Mouse (Mus musculus): Measurements from ENCODE around the gene Sfrp5.

Gene Sfrp5

GRCm38 (mm10) chr19:42201696-42202381, at the start of gene Sfrp5:
Gene Sfrp5 (minus strand): TSS chr19:42202252.
- no peak for DNase-seq

GRCm38 (mm10) chr19:42249976-42250914, 48.2 kb upstream of the Sfrp5 start:
- no peak for DNase-seq

GRCm38 (mm10) chr19:42247519-42247918, 45.5 kb upstream of the Sfrp5 start, which contains the start of gene Golga7b:
Gene Golga7b (plus strand): TSS chr19:42247574.
- no peak for DNase-seq

GRCm38 (mm10) chr19:42246626-42247025, 44.6 kb upstream of the Sfrp5 start:
- DNase-seq = no peak

- DNase-seq = no peak
Measured at GRCm38 (mm10) chr19:42243401-42243800, 41.3 kb upstream of the Sfrp5 start.

GRCm38 (mm10) chr19:42240881-42241280, 38.8 kb upstream of the Sfrp5 start:
- no peak for DNase-seq

GRCm38 (mm10) chr19:42238341-42238715, 36.3 kb upstream of the Sfrp5 start:
- DNase-seq = no peak

GRCm38 (mm10) chr19:42237602-42238340, 35.7 kb upstream of the Sfrp5 start:
- no peak for DNase-seq

- DNase-seq = peak; percentile 19
Measured at GRCm38 (mm10) chr19:42230986-42231385, 28.9 kb upstream of the Sfrp5 start.

- no peak for DNase-seq
Measured at GRCm38 (mm10) chr19:42230288-42230568, 28.2 kb upstream of the Sfrp5 start.

- no peak for DNase-seq
Measured at GRCm38 (mm10) chr19:42229499-42230287, 27.6 kb upstream of the Sfrp5 start.

GRCm38 (mm10) chr19:42226451-42226850, 24.4 kb upstream of the Sfrp5 start:
- DNase-seq = no peak

GRCm38 (mm10) chr19:42217374-42217763, 15.3 kb upstream of the Sfrp5 start:
- no peak for DNase-seq

GRCm38 (mm10) chr19:42216699-42217373, 14.8 kb upstream of the Sfrp5 start:
- no peak for DNase-seq

GRCm38 (mm10) chr19:42214601-42215000, 12.5 kb upstream of the Sfrp5 start:
- no peak for DNase-seq

- DNase-seq = no peak
Measured at GRCm38 (mm10) chr19:42211936-42212335, 9.9 kb upstream of the Sfrp5 start.

GRCm38 (mm10) chr19:42209976-42210375, 7.9 kb upstream of the Sfrp5 start:
- DNase-seq = no peak

- DNase-seq = no peak
Measured at GRCm38 (mm10) chr19:42209485-42209884, 7.4 kb upstream of the Sfrp5 start.

GRCm38 (mm10) chr19:42205201-42205600, 3.1 kb upstream of the Sfrp5 start:
- no peak for DNase-seq

- DNase-seq = peak; percentile 29
Measured at GRCm38 (mm10) chr19:42204306-42204705, 2.3 kb upstream of the Sfrp5 start.

GRCm38 (mm10) chr19:42202467-42202866, 415 bp upstream of the Sfrp5 start:
- no peak for DNase-seq

GRCm38 (mm10) chr19:42198026-42198425, 4.0 kb downstream of the Sfrp5 start:
- no peak for DNase-seq
